Mouse (Mus musculus) stomach, postnatal 0 days (tissue): ENCODE results near the gene Evi5l.

Source experiments
- CTCF ChIP-seq: IDR thresholded peaks from 2 replicates; pipeline ENCODE4 v1.5.1; 2016; ENCODE audit warnings: antibody characterized with exemption, low read depth, mild to moderate bottlenecking, moderate library complexity
- EP300 ChIP-seq: optimal IDR thresholded peaks from 2 replicates; pipeline ENCODE3; 2016; ENCODE audit warnings: antibody characterized with exemption

- peak; percentile 29 for TF ChIP-seq CTCF
- no peak for TF ChIP-seq EP300
Measured at GRCm38 (mm10) chr8:4211097-4211496, 44.7 kb downstream of the Evi5l start.
